Mouse (Mus musculus): Measurements from ENCODE around the gene Sik2.

DNA sequence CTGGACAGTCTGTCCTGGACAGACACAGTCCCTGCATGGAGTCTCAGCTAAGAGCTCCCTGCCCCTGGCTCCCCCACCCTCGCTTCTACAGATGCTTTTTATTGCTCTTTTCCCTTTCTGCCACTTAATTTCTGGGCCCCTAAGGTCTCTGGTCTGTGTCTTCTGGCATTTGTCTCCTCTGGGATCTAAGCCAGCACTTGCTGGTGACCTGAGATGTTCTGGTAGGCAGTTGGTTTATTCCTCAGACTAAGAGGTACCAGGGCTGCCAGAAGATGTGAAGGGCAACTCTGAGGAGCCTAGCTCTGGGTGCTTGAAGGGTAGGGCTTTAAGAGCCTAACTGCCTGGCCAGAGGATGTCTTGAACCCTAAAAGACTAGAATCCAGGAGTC lies 123.3 kb downstream of the Sik2 start:
- no peak for TF ChIP-seq CTCF (IDR thresholded peaks at IDR 0.05; ENCODE audit: control insufficient read depth, insufficient read depth, insufficient read length)
- no peak for TF ChIP-seq MYOD1 (IDR thresholded peaks at IDR 0.05; ENCODE audit: control insufficient read depth, insufficient read length, low read depth)
- no peak for TF ChIP-seq MYOG (IDR thresholded peaks at IDR 0.05; ENCODE audit: control insufficient read depth, extremely low read depth, insufficient read length)
- no peak for TF ChIP-seq MAX (IDR thresholded peaks at IDR 0.05)

All from C2C12 (cell line).